Mouse (Mus musculus) lung, adult 2 months (tissue): ENCODE data around the gene Pxn. TPM values are rescaled to one million over a fixed set of nuclear protein-coding genes. Genes with fewer than 3 reads are reported as not detected.

Source experiments
- DNase-seq: peaks from one replicate; pipeline ENCODE4 v3.0.0; 2022
- H3K4me1 ChIP-seq: fragments of 200-500 bp; 2 replicates; pipeline ENCODE4 v1.6.1; 2011; ENCODE audit warnings: low read length; ENCODE audit not compliant: control insufficient read depth, insufficient read depth
- H3K4me3 ChIP-seq: fragments of 200-500 bp; replicated peaks from 2 replicates; pipeline ENCODE3; 2011; ENCODE audit warnings: low read depth, mild to moderate bottlenecking, control low read depth, low read length; ENCODE audit errors: extremely low read depth
- CTCF ChIP-seq: fragments of 200-500 bp; IDR thresholded peaks from 2 replicates; pipeline ENCODE4 v1.5.1; 2011; ENCODE audit warnings: mild to moderate bottlenecking, low read length, control low read depth; ENCODE audit not compliant: insufficient read depth
- POLR2A ChIP-seq: fragments of 200-500 bp; IDR thresholded peaks from 2 replicates; pipeline ENCODE4 v1.6.1; 2011; ENCODE audit warnings: low read depth, mild to moderate bottlenecking, control low read depth, low read length, borderline replicate concordance; ENCODE audit errors: extremely low read depth
- WGBS: fragments of 180-500 bp; shearing (Covaris S2); methylation state at CpG from one replicate; pipeline ENCODE4 v1.1.7; 2018; 5-methylcytosine and 5-hydroxymethylcytosine counted together
- polyA plus RNA-seq: library from polyadenylated mRNA; depleted of rRNA; stranded (reverse); fragments of >200 nt; gene quantifications from 2 replicates; pipeline ENCODE4 v1.2.3, GENCODE M21; 2012

The Pxn gene
- polyA plus RNA-seq, 1 experiment = 214 TPM

- TF ChIP-seq POLR2A = no peak
- no peak for TF ChIP-seq CTCF
- peaks cover 17% of the 10 kb centered on the region for H3K4me1 ChIP-seq
- no peak overlapping the region for H3K4me3 ChIP-seq
- DNase-seq = no peak
- 71% methylated on average over 6 of the region's 6 CpGs for WGBS
These were observed 40.5 kb downstream of the Pxn start for GRCm38 (mm10) chr5:115547014-115547413.

GRCm38 (mm10) chr5:115547421-115547820 is 40.9 kb downstream of the Pxn start:
- no peak for TF ChIP-seq POLR2A
- no peak for TF ChIP-seq CTCF

GRCm38 (mm10) chr5:115548501-115549285 is 42.2 kb downstream of the Pxn start:
- no peak for TF ChIP-seq POLR2A
- no peak for TF ChIP-seq CTCF
- no peak for DNase-seq
- 92% methylated on average over 18 of the region's 18 CpGs for WGBS
- Histone ChIP-seq H3K4me1 (peaks cover 3% of the 10 kb centered on the region; the same call in 1 of the 2 replicates), H3K4me3 (no peak overlapping the region)

More at GRCm38 (mm10) chr5:115547421-115547820, 40.9 kb downstream of the Pxn start:
- H3K4me1 ChIP-seq = peaks cover 13% of the 10 kb centered on the region
- WGBS = 74% methylated on average over 7 of the region's 7 CpGs
- H3K4me3 ChIP-seq = no peak overlapping the region
- no peak for DNase-seq

GRCm38 (mm10) chr5:115550482-115551005 is 44.1 kb downstream of the Pxn start:
- no peak for DNase-seq
- H3K4me1 ChIP-seq = peaks cover 3% of the 10 kb centered on the region; the same call in 1 of the 2 replicates
- 73% methylated on average over 11 of the region's 11 CpGs for WGBS
- TF ChIP-seq POLR2A (no peak), CTCF (no peak)
- no peak overlapping the region for H3K4me3 ChIP-seq

- WGBS = 82% methylated on average over 12 of the region's 12 CpGs
- no peak for DNase-seq
- 0 out of 2 replicates have a peak, but pooled peaks cover 3% of the 10 kb centered on the region for H3K4me1 ChIP-seq
- no peak overlapping the region for H3K4me3 ChIP-seq
- TF ChIP-seq CTCF (no peak), POLR2A (no peak)
These were observed 44.9 kb downstream of the Pxn start for GRCm38 (mm10) chr5:115551386-115551785.

- TF ChIP-seq POLR2A (no peak), CTCF (no peak)
- WGBS = 85% methylated on average over 13 of the region's 13 CpGs
- Histone ChIP-seq H3K4me3 (no peak overlapping the region), H3K4me1 (0 out of 2 replicates have a peak, but pooled peaks cover 2% of the 10 kb centered on the region)
- DNase-seq = no peak
These were observed 45.3 kb downstream of the Pxn start for GRCm38 (mm10) chr5:115551799-115552198.

- TF ChIP-seq CTCF (no peak), POLR2A (no peak)
- WGBS = 88% methylated on average over 33 of the region's 33 CpGs
- DNase-seq = no peak
- Histone ChIP-seq H3K4me3 (no peak overlapping the region), H3K4me1 (no peaks in the 10 kb centered on the region)
These were observed 47.4 kb downstream of the Pxn start for GRCm38 (mm10) chr5:115553801-115554420.

- no peak for DNase-seq
- H3K4me1 ChIP-seq = no peaks in the 10 kb centered on the region
- WGBS = 81% methylated on average over 18 of the region's 18 CpGs
- H3K4me3 ChIP-seq = no peak overlapping the region
- TF ChIP-seq CTCF (no peak), POLR2A (no peak)
These were observed 48.2 kb downstream of the Pxn start for GRCm38 (mm10) chr5:115554536-115555291.

- TF ChIP-seq POLR2A = no peak
- peak; percentile 74 for TF ChIP-seq CTCF
- DNase-seq = peak; percentile 69
- no peaks in the 10 kb centered on the region for H3K4me1 ChIP-seq
- no peak overlapping the region for H3K4me3 ChIP-seq
- 9% methylated on average over 8 of the region's 8 CpGs for WGBS
These were observed 49.7 kb downstream of the Pxn start for GRCm38 (mm10) chr5:115556217-115556616.
